Mouse (Mus musculus) urinary bladder, postnatal 36 days (tissue): ENCODE results near the gene 2210010C04Rik.

Source experiments
- DNase-seq, 2 experiments: peaks; one replicate each; pipeline ENCODE4 v3.0.0; 2022; ENCODE audit warnings: low spot score in 2 of 2, mixed read lengths in 1 of 2

2210010C04Rik gene

DNA sequence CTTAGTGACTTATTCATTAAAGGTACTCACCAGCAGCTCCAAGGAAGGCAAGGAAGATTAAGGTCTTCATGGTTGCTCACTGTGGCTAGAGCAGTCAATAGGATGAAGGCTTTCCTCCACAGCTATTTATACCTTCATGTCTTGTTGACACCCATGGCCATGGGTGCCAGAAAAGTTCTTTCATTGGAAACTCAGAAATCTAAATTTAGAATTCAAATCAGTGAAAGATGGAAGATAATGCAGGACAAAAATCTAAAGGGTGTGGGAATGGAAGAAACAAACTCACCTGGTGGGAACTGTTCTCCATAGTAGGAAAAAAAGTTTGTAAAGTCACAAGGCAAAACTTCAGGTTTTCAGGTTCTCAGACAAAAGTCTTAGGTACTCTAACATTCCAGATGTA, at the start of gene 2210010C04Rik:
TSS of gene 2210010C04Rik (minus strand) at position 101 of the 400 bp plus-strand sequence.
- no peak for DNase-seq

DNA sequence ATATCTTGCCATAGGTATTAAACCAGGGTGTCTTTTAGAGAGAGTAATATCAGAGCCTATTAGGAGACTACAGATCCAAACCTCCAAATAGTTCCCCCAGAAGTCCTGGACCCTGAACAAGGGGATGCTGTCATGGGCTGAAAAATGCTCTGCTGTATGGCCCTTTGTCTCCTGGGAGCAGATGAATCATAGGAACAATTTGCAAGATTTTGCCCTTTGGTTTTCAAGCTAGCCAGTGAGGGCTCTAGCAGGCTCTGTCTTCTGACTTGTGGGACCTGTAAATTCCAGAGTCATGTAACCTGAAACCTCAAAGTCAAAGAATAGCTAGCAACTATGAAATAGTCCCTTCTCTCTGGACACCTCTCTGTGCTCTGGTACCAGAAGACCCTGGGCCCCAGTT, 44.8 kb upstream of the 2210010C04Rik start:
- DNase-seq: no peak

DNA sequence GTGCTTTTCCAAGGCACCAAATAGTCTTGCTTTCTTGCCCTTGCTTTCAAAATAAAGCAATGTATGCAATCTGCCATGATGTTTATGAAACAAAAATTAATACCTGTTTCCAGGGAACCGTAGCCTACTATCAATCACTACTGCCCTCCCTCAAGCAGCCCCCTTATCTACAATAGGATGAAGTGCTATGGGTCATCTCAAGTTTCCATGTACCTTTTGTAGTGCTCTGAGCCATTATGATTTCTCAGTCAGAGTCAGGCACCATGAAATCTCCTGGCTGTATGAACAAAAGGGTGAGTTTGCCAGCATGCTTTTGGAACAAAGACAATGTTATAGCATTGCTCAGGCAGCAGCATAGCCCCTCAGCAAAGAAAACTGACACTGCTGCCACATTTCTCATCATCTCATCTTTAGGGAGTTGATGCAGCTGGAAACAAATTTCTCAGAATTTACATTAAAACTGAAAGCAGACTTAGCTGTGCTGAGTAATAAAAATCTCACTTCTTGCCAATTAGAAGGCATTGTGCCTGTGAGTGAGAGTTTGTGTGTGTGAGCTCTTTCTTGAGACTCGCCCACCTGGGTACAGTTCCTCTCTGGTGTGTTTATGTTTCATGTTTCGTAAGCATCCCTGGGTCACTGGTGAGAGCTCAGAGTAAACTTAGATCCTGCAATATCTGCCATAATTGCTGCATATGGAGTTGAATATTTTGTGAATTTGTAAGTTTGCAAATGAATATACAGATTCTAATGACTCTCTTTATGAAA, 43.4 kb upstream of the 2210010C04Rik start:
- DNase-seq: no peak

DNA sequence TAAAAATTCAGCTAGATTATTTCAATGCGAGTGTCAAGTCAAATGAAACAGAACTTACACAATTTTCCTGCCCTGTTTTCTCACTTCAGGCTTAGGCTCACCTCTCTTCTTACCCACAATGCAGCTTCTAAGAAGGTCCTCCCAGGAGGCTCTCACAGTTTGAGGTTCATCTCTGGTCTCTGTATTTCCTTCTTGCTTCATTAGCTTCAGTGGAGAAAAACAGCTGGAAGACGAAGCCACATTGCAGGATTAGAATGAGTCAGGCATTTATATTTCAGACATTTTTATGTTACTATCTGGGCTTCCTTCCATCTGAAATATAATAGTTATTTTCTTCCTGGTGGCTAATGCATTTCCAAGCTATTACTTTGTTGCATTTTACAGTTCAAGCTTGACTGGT, 40.4 kb upstream of the 2210010C04Rik start:
- DNase-seq: no peak

DNA sequence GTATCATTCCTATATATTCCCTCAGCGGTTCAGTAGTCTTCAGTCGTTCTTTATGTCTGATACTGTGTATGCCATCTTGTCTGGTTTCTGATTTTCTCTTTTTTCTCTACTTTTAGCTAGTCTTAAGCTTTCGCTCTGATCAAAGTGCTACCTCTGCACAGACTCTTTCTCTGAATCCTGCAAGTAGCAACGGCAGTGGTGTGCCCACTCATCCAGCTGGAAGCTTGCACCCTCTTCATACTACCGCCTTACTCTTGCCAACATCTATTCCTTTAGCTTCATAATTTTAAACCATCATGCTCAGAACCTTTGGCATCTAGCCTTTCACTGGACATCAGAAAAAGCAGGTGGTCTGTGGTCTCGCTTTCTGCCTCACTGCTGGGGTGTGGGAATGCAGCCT, 28.0 kb upstream of the 2210010C04Rik start:
- DNase-seq: no peak

DNA sequence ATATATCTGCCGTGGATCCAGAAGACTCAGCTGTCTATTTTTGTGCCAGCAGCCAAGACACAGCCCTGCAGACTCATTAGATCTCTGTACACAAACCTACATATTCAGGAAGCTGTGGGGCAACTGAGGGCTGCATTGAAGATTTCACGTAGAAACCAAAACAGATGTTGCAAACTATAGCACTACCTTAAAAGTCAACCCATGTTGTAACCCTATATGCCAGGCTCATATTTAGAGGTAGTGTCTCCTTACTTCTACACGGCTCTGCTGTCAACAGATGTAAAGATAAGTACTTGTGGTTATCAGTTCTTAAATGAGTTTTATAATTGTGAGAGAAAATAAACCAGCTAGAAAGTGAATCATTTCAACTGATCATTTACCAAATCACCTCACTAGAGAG, 27.4 kb upstream of the 2210010C04Rik start:
- no peak for DNase-seq

DNA sequence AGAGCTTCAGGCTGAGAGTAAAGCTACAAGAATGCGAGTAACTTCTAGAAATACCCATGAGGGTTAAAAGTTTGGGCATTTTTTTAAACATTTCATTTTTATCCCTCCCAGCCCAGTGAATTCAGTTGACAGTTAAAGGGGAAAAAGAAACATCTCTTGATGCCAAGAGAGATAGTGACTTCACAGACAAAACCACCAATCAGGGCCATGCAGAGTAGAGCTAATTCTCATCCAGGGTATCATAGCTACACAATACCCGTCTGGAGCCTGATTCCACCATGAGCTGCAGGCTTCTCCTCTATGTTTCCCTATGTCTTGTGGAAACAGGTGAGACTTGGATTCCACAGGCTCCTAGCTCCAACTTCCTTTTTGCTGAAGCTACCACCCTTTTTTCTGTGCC, 26.8 kb upstream of the 2210010C04Rik start:
- DNase-seq: no peak

DNA sequence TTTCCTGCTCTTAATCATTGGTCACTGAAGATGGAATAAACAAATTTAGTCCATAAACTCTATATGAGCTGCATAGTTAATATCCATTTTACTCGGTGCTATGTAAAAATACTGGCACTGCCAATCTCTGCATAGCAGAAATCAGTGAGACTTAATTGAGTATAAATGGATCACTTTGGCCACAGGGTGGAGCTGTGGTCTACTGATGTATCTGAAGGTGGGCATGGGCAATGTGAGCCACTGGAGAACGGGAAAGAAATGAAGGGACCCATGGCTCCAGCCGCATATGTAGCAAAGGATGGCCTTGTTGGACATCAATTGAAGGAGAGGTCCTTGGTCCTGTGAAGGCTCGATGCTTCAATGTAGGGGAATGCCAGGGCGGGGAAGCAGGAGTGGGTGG, 25.8 kb upstream of the 2210010C04Rik start:
- DNase-seq: no peak

DNA sequence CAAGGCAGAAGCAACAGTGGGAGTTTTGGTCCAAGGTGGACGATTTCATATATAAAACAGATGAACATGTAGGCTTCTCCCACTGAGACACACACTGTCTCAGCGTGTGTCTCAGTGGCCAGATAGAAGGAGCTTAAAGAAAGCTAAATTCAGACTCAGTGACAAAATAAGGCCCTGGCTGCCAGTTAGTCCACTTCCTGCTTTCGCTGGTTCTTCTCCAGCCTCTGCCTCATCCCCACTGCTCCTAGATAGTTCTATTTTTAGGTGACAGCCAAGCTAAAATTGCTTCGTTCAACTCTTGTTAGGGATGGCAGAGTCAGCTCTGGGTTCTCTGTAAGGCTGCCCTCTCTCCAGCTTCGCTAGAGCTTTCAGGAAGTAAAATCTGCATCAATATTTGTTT, 22.3 kb upstream of the 2210010C04Rik start:
- no peak for DNase-seq

DNA sequence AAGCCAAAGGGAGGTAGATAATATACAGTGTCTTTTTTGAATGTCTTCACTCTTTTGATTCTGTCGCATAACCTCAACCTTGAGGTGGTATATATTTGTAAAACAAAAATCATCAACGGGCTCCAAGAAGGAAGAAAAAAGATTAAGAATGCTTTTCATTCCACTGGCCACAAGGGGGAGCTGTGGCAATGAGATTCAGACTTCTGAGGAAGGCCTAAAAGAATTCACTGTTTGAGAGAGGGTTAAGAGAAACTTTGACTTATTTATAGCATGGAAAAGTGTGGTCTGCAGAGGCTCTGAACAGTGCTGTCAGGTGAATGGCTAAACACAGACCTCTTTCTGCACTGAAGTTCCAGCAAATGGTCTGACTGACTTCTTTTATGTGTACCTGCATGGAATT, 20.3 kb upstream of the 2210010C04Rik start:
- DNase-seq: peak in 1 of 2 experiments; percentile 4

DNA sequence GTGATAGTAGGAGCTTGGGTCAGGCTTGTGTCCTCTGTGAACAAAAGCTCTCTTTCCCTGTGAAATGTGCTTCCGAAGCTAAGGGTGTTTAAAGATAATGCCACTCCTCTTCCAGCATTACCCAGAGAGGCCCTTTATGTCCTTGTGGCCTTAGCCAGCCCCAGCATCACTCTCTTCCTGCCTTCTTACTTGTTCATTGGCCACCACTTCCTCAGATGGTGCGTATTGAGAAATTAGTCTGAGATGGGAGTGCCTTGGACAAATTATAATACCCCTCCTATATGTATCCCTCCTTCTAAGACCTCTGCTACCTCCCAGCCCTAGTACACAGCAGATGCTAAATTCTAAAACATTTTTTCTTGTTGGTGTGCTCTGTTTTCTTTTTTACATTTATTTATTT, 19.1 kb upstream of the 2210010C04Rik start:
- DNase-seq: no peak

DNA sequence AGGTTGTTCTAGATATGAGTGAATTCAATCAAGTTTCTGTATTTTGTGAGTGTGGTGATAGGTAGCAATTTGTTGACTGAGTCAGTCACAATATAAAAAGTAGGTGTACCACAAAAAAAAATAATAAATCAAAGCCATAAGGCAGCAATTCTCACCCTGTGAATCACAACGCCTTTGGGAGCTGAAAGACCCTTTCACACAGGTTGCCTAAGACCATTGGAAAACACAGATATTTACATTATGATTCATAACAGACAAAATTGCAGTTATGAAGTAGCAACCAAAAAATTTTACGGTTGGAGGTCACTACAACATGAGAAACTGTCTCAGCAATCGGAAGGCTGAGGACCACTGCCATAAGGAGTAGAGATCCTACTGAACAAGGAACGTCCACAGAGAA, 16.5 kb upstream of the 2210010C04Rik start:
- DNase-seq: no peak

DNA sequence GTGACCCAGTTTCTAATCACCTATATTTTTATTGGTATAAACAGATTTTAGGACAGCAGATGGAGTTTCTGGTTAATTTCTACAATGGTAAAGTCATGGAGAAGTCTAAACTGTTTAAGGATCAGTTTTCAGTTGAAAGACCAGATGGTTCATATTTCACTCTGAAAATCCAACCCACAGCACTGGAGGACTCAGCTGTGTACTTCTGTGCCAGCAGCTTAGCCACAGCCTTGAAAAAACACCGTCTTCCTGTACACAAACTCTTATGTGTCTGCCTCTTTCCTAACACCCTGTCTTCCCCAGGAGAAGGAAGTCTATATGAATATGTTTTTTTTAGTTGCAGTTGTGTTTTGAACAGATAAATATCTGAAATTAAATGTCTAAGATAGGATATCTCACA, 13.3 kb upstream of the 2210010C04Rik start:
- DNase-seq: no peak

DNA sequence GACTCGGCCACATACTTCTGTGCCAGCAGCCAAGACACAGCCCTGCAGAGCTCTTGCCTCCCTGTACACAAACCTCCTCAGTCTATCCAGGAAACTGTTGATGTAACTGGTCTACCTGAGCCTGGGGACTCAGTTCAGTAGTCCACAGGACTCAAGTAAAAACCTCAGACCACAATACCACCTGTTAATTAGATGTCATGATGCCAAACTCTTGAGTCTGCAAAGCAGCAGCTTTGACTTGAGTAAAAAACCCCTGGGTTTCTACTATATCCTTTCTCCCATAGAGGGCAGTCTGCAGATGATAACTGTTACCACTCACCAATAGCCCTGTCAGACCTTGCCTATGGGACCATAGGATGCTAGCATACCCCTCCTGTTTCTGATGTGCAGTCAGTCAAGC, 12.7 kb upstream of the 2210010C04Rik start:
- DNase-seq: no peak

DNA sequence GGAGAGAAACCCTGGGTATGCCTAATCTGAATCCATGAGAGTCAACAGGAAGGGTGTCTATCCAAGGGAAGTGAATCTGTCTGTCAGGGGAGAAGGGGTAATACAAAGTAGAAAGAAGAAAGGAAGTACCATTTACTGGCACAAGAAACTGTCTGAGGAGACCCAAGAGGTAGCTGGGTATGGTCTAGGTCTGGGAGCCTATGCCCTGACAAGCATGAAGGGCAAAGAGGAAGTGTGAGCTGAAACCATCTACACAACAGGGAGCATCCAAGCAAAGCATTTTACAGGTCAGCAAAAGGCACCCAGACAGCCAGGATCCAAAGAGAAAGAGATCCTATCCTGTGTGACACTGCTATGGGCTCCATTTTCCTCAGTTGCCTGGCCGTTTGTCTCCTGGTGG, 11.9 kb upstream of the 2210010C04Rik start:
- DNase-seq: no peak

DNA sequence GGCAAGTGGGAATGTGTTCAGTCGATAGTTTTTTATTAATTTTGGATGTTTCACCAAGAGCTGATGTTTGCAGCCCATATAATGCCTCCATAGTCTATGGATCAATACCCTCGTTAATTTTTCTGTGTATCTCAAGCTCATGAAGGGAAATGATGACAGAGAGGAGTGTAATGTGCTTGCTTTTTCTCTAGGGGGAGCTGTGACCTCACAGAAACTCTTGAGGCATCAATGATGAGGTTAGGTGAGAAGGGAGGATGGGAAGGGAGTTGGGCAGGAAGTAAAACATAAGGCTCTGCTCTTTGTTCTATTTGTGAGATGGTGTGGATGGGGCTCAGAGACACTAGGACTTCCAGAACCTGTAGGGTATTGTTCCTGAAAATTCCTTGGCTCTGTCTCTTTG, 11.2 kb upstream of the 2210010C04Rik start:
- no peak for DNase-seq

DNA sequence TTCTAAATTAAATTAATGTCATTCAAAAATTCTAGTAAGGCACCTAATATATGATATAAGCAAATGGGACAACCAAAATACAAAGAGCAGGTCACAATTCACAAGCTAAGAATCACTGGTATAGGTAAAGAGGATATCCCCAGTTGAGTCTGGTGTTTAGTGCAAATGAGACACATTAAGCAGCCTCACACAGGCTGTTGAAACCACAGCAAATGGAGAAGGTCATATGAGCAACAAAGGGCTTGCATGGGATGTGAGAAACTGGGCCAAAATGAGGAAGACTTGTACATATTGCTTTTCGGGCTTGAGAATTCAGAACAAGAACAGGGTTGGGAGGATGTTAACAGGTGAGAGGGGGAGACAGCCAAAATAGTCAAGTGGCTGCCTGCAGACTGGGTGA, 9.4 kb upstream of the 2210010C04Rik start:
- no peak for DNase-seq

DNA sequence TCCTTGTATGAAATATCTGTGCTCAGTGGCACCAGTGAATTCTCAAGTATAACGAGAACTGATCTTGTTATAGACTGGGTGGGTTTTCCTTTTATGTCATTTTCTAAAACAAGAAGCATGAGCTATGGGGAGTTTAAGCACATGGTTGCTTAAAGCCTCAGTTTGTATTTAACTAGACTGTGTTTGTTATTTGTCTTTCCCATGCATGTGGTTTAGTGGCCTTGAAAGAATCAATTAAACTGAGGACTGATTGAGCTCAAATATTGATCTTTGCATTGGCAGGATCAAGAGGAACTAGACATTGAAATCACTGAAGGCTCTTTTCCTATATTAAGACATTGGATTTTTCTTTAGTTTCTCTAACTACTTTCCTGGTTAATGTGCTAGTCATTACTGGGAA, 9.0 kb upstream of the 2210010C04Rik start:
- DNase-seq: no peak

DNA sequence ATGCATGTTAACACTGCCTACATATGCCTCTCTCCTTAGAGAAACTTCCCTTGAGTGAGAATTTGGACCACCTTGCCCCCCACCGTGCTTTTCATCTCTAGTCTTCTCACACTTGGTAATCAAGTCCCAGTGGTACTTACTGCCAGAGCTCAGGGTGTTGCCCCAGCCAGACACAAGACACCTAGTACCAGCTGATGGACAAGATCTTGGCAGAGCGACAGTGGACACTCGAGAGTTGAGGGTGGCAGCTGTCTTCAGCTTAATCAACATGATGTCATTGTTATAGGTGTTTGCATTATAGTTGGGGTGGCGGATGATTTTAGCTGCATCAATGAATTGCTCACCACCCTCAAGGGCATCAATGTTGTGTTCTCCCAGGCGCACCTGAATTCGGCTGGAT, 2.5 kb downstream of the 2210010C04Rik start:
- no peak for DNase-seq

DNA sequence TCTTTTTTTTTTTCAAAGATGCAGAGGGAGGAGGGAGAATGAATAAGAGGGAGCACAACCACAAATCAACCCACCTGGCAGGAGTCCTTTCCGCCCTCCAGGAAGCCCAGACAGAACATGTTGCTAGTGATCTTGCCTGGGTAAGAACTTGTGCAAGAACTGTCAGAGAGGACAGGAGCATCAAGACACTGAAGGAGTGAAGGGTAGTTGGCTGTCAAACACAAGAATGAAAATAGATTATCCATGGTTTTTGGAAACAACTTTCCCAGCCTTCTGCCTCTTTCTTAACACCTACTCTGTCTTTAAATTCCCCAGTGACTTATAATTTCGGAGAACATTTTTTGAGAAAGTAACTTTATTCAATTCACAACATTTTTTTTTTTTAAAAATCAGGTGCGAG, 3.1 kb downstream of the 2210010C04Rik start:
- DNase-seq: no peak

DNA sequence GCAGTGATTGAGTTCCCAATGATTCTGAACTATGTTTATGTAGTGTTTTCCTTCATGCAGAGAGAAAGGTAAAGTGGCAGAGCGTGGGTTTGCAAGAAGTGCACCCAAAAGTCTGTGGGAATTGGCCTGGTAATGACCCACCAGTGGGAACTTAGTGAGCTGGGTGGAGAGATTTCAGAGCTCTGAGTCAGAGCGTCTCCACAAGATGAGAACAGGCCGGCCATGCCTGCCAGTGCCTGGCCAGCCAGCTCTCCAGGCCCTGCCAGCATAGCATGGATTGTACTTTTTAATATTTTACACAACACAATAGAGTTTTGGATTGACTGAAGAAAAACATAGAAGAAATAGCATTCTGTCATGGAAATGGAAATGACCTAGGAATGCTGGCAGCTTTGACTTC, 4.5 kb downstream of the 2210010C04Rik start:
- no peak for DNase-seq

DNA sequence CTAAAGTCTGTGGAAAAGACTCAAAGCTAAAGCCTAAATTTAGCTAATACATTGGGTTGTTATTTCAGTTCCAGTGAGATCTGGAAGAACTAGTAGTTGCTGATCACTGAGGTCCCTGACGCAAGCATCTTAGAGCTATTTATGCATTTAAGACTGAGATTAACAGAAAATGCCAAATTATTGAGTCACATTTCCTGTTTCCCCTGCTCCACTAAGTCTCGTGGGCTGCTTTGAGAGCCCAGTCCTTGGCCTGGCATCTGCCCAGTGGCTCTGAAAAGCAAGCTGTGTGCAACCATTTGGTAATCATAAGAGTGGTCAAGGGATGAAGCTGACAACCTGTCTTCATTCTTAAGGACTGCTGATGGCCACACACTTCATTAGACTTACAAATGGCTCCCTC, 8.3 kb downstream of the 2210010C04Rik start:
- DNase-seq: no peak

DNA sequence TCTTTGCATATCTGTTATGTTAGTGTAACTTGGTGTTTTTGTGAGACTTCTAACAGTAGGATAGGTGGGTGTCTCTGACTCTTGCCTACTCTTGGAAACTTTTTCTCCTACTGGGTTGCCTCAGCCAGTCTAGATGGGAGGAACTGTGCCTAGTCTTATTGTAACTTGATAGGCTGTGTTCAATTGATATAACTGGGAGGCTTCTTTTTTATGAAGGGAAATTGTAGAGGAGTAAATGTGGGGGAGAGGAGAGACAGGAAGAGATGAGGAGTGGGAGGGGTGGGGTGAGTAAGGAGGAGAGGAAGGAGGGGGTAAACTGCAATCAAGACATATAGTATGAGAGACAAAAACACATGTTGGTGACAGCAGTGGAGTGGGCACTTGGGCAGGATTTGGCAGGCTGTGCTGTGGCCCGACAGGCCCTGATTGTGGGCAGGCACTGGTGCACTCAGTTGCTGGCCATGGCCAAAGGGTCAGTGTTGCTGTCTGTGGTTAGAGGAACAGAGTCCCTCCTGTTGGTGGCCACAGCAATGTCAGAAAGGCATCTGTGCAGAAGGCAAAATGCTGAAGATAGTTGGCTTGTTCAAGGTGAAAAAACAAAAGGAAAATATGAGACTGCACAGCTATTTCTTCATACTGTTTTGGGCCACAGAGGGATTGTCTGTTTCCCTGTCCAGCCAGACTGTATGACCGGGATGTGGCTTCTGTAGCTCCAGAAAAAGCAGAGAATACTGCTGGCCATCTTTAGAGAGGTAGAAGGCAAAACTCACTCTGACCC, 9.2 kb downstream of the 2210010C04Rik start:
- DNase-seq: no peak
